Mouse (Mus musculus) lung, postnatal 4 days (tissue): ENCODE results near the gene Pakap.

Experiments
- DNase-seq, 2 experiments: peaks; one replicate each; pipeline ENCODE4 v3.0.0; 2021

Gene Pakap

DNA sequence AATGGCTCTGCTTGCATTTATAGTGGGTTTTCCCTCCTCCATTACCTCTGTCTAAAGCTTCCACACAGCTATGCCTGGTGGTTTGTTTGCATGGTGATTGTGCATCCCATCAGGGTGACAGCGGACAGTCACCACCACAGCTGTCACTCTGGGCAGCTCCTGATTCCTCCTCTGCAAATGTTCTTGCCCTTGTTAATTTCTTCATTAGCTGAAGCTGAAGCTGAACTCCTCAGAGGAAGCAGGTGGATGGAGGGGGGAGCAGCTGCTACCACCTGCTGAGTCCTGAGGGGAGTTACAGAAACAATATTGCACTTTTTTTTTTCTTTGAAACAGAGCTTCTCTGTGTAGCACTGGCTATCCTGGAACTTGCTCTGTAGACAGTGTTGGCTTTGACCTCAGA is 244.1 kb downstream of the Pakap start:
- no peak for DNase-seq

DNA sequence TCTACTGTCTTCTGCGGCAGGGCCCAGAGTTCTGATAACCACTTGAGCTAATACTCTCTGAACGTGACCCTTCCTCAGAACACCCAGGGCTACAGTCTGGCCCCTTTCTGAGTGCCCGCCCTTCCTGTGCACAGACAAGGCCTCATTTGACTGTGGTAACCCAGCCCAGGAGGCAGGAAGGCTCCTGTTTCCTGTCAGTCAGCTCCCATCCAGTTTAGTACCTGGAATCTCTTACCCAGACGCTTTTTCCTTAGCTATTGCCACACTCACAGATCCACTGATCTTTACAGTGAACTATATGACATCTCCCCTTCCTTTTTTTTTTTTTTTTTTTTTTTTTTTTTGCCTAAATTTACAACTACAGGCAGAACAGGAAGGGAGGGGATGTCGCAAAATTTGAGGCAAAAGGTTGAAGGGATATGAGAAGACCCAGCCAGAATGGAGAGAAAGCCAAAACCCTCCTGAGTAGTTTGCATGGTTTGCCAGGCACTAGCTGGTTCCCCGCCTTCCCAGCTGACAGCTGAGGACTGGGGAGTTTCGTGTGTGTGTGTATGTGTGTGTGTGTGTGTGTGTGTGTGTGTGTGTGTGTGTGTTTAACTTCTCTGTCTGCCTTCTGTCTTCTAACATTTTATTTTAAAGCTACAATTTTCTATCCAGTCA is 245.1 kb downstream of the Pakap start:
- peak; percentile 49 to 68 for DNase-seq

DNA sequence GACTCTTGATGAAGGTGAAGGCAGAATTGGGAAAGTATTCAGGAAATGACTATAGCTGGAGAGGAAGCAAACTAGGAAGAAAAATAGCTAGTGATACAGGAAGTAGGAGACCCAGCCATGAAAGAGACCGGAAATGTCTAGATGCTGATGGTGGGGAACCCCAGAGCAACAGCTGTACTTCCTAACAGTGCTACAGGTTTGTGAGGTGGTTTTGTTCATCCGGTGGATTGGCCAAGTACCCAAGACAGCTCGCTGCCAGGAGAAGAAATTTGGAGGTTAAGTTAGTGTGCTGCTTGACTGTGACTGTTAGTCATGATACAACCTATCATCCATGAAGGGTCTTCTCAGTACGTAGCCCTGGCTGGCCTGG is 245.6 kb downstream of the Pakap start:
- no peak for DNase-seq

DNA sequence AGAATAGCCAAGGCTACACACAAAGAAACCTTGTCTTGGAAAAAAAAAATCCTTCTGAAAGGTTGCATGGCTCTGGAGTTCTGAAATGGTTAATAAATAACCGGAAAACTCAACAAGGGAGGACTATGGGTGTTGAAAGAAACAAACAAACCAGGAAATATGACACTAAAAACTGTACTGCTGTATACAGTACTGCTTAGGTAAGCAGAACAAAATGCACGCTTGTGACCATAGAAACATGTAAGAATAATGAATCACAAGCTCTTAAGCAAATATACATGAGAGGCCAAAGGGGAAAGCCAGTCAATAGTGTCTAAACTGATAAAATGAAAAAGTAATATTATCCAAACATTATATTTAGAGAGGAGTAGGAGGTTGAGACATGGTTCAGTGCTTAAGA is 247.4 kb downstream of the Pakap start:
- no peak for DNase-seq

DNA sequence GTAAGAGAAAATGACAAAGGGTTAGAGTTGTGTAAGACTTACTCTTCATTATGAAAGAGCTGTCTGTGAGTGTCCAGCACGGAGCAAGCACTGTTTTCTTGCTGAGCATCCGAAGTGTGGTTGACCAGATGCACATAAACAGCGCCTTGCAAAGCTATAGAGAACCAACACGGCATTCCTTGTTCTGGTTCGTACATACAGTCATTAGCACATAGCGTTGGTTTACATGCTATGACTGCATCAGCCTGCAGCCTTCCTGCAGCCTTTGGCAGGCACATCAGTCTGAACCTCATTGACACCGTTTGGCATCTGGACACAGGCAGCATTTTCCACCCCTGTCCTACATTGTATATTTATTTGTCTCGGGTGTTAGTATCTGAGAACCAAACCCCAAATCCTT is 248.2 kb downstream of the Pakap start:
- peak in 1 of 2 experiments; percentile 39 for DNase-seq

DNA sequence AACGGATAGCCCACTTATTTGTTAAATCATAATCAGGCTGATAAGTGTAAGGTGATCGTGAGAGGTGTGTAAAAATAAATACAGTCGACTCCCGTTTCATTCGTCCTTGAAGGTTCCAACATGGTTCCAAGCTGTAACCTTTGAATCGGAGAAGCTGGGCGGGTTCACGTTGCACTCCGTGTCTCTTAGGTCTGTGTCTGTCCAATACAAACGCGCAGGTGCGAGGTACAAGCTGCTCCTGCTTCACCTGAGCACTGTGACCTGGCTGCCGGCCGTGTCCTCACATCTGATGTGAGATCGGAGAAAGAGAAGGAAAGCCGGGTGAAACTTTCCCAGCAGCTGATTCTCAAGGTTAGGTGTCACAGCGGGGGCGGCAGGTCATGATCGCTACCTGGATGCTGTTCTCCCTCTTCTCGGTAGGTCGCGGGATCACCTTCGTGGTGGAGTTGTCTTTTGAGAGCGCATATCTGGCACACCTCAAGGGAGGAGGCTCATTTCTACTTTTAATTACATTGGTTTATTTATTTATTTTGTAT is 252.9 kb downstream of the Pakap start:
- no peak for DNase-seq

DNA sequence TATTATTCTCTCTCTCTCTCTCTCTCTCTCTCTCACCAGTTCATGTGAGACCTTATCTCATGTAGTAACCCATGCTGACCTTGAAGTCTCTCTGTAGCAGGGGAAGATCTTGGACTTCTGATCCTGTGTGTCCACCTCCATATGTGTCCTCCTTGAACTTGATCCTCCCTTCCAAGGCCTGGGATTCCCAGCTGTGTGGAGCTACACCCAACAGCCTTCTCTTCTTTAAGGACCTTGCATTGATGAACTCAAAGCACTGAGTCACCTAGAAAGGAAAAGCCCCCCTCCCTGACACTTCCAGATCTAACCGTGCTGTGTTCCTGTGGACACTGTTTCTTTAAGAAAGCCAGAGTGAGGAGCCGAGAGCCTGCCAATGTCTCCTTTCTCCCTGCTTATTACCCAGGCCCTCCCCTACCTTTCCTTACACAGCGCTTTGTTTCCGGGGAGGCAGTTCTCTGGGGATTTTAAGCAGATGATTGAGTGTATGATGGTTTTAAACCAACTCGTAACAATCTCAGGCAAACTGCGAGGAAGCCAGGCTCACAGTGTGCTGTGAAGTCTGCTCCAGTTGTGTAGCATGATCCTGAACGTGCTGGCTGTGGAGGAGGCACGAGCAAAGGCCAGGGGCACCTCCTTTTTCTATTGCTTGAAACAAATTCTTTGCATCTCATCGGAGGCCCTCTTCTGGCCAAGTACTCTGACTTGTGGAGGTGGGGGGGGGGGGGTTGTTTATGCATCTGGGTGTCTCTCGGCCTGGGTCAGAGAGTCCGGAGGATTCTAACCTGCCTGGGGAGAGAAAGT is 253.8 kb downstream of the Pakap start:
- no peak for DNase-seq

DNA sequence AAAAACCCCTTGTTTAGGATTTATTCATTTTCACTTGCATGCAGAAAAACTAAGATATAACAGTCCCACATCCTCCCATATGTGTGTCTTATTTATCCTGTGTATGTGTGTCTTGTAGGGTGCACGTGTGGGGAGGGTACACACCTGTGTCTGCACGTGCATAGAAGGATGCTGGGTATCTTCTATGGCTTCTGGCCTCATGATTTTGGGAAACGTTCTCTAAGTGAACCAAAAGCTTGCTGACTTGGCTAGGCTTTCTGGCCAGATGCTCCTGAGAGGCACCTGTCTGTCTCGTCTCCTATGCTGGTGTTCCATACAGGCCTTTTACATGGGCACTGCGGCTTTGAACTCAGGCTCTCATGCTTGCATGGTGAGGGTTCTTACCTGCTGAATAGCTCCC is 254.7 kb downstream of the Pakap start:
- no peak for DNase-seq

DNA sequence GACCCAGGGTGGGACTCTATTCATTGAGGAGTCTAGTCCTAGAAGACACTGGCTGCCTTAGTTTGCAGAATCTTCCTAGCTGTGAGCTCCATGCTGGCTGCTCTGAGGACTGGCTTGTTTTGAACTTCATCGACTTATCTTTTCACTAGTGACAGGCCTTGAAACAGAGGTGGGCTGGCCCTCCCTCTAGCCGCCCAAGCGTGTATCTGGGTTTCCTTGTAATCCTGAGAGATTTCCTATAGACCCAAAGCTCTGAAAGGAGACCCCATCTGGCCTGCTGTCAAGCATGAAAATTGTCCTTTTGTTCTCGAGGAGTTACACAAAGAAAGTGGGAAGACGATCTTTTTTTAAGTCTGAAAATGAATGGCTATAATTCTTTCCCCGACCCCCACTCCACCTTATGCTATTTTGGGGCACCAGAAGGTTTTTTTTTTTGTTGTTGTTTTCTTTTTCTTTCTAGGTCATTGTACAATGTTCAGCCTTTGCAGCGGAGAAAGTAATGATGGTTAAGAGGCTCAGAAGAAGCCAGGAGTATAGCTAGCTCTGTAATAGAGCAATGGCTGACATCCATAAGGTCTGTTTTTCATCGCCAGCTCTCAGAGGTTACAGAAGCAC is 256.8 kb downstream of the Pakap start:
- no peak for DNase-seq

DNA sequence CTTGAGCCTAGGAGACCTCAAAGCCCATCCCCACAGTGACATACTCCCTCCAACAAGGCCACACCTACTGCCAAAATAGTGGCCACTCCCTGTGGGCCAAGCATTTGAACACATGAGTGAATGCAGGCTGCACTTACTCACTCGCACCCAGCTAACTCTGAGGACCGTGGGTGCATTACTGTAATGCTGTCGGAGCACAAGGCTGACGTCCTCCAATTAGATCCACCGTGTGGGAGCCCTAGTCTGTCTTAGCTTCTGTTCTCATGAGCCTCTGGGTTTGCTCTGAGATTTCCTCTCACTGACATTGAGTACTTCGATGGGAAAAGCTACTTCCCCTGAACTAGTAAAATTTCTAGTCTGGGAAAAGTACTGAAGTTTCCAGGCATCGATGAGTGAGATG is 258.3 kb downstream of the Pakap start:
- DNase-seq: no peak

DNA sequence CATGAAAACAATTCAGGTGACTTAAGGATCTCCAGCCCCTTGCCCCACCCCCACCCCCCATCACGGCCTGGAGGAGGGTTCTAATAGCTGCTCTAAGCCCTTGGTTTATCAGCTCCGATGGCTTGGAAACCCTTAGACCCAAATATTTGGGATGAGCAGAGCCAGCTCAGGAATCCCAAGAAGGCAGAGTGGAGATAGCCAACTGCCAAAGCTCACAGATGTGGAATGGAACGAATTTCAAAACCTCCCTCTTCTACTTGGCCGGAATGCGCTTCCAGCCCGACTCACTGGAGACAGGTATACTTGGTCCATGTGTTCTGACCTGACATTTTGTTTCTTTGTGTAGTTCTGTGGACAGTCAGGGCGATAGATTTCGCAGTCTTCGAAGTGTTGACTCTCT is 261.2 kb downstream of the Pakap start:
- DNase-seq: peak in 1 of 2 experiments; percentile 56

DNA sequence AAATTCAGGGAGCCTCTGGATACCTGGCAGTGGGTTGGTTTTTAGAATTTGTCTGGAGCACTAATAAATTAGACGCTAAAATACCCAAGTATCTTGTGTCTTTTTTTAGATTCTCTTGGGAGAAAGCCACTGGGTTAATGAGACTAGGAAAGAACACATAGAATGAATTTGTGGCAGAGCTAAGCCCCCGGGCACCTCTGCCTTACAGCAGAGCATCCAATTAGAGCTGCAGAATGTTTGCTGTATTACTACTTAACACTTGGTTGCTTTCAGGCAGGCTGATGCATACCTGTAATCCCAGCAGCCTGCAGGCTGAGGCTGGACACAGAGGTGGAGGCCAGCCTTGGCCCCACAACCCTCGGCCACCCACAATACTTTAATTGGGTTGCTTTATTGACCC is 261.8 kb downstream of the Pakap start:
- no peak for DNase-seq

DNA sequence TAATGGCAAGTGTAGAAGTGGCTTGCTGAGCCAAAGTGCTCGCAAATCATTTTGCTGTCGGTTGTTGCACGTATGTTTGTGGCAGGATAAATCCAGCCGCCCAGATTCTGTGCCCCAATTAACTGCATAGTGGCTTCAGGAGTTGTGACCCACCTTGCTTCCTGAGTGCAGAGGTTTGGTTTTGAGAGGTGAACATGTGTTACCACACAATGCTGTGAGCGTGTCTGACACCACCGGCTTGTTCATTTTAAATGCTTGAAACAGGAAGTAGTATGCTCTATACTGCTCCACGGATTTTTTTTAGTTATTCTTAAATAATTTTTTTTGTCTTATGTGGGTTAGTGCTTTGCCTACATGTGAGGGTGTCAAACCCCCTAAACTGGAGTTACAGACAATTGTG is 264.3 kb downstream of the Pakap start:
- no peak for DNase-seq

DNA sequence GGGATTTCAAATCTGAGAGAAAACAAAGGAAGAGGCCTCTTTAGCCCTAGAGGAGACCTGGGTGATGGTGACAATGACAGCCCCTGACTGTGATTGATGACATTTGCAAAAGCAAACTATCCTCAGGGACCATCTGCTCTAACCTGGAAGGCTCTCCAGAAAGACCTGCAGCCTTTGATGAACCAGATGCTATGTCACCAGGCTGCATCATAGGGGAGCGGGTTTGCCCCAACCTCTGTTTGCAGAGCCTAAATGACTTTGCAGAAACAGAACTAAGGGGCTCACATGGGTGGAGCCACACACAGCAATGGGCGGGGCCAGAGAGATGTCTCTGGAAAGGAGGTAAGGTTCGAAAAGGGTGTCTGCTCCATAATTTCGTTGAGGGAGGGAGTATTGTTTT is 265.1 kb downstream of the Pakap start:
- no peak for DNase-seq

DNA sequence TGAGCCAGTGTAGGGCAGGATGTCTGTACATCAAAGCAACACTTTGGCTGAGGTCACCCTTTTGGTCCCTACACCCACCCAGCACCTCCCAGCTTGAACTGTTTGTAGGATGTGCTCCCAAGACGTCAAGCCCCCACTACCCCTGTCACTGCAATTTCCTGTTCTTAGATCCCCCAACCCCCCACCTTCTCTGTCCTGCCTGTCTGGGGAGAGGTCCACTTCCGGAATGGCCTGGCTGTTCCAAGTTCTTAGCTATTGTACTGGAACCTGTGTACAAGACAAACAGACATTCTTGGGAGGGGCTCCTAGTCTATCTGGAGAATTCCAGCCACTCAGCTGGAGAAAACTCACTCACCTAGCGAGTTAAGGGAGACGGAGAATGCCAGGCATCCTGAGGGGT is 266.2 kb downstream of the Pakap start:
- DNase-seq: peak; percentile 77 to 80

DNA sequence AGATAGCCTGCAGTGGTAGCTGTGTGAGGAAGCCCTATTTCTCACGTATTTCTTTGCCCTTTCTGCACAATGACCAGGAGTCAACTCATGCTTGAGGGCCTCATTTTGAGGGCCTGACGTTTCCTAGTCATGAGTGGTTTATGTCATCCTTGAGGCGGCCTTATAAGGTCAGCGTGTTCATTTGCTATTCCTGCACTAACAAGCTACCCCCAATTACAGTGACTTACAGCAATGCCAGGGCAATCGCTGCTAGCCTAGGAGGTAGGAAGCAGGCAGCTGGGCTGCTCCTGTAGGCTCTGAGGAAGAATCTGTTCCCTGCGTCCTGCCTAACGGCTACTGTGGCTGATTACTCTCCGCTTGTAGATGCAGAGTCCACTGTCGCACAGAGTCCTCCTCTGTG is 269.1 kb downstream of the Pakap start:
- DNase-seq: no peak

DNA sequence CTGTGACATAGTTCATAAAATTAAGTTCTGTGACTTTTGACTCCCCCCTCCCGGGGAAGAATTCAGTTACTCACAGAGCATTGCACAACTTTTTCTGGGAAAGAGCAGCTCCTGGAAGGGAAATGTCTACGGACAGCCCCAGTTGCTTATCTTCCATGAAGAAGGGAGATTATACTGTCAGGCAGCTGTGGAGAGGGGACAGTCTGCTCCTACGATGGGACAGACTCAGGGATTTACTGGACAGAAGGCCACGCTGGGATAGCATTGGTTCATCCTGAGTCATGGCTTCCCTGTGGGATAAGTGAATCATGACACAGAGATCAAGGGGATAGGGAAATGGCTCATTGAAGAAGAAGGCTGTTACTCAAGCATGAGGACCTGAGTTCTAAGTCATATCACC is 271.4 kb downstream of the Pakap start:
- no peak for DNase-seq

DNA sequence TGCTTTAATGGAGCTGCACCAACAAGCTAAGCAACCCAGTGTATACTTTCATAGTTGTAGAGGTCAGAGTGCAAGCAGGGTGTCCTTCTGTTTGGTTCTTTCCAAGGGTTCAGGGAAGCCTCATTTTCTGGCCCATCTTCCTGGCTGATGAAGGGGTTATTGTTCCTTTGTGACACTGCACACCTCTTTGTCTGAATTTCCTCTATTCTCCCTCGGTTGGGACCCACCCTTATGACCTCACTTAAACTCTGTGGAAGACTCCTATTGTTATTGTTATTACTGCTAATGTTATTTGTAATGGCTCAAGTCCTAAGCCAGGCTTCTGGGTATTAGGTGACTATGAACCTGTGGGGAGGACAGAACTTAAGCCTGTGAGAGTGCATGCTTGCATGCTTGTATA is 273.9 kb downstream of the Pakap start:
- DNase-seq: no peak

DNA sequence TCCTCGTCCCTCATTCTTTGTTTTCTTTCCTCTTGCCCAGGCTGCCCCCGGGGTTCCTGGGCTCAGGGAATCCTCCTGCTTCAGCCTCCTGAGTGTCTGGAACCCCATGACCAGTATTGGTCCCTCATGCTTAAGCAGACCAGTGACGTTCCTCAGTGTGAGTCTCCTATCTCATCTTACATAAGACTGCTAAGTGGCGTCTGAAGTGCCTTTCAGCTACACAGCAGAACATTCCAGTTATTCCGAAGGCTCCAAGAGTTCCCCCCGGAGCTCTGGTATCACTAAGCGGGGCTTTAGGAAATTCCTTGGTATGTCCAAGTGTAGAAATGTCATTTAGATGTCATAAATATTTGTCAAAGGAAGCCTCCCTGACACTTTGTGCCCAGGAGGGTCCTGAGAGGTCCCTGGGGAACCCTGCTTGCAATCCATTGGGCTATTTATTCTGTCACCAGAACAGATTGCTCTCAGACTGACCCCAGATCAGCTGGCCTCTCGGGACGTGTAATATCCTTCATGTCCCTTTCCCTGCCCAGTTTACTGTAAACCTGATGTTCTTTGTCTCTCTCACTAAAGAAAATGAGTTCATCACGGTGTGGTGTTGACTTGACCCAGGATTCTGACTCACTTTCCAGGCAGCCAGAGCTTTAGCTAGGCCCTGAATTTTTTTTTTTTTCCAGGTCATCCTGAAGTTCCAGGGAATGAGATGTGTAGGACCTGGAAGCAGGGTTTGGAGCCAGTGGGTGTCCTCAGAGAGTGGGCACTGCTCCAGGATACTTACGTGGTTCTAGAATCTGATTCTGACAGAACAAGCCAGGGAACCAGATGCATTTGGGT is 274.7 kb downstream of the Pakap start:
- DNase-seq: no peak

DNA sequence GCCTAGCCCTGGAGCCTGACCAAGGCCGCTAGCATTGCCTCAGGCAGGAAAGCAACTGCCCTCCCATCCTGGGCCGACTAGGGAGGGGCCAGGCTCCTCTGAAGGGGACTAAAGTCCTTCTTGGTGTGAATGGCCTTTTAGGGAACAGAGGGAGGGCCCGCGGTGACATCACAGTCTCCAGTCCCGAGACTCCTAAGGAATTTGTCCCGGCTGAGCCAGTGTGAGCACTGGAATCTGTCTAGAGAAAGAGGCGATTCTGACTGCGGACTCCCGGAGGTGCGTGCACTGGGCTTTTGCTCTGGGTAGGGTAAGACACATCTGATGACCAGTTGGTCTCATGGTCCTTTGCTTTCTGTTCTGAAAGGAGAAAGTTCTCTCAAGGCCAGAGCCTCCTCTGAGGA is 277.1 kb downstream of the Pakap start:
- DNase-seq: peak; percentile 90 to 95

DNA sequence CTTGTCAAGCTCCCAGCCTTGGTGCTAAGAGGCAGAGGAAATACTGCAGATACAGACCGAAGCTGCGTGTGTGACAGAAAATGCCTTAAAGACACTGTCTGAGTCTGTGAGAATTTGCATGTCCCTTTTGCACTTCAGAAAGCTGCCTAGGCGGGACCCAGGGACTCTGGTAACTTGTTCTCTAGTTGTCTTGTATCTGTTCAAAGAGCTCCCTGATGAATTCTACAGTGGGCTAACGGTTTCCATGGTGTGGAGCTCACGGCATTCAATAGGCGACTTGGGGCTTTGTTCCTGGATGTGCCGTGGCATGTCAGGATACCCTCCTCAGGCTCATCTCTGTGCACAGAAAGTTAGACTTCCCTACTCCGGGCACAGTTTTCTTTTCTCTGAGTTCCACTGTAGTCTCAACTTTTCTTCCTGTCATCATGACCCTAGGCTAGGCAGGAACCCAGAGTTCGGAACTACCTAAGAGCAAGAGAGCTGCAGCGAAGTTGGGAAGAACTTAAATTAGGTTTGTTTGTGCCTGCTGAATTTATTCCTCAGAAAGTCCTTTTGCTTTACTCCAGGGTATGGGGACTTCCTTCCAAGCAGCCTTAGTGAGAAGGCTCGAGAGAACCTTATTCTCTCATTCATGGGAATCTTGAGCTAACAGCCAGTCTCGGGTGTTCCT is 277.7 kb downstream of the Pakap start:
- DNase-seq: peak in 1 of 2 experiments; percentile 19

DNA sequence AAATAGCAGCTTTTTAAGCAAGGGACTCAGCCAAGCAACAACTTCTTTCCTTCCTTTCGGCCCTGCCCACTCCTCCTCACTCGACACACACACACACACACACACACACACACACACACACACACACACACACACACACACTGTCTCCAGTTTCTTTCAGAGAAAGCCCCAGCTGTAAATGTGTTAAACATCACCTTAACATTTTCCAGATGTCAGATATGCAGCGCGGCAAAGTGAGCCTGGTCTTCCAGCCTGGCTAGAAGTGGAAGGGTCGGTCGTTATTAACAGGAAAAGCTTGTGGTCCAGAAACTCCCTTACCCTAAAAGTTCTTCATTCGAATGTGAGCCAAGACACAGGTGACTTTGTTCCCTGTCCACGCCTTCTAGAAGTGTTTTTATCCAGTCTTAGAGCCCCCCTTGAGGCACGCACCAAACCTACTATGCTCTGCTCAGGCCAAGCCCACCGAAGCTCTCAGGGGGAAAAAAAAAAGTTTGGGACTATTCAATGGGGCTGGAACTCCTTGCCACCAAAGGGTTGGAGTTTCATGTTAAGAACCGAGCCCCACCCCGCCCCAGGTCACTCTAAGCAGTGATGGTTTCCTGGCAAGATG is 278.5 kb downstream of the Pakap start:
- peak in 1 of 2 experiments; percentile 19 for DNase-seq
